Mouse (Mus musculus) midbrain, embryonic 11.5 days (tissue): ENCODE measurements around the gene Itpr1. TPM values are rescaled to one million over a fixed set of nuclear protein-coding genes. Genes with fewer than 3 reads are reported as not detected.

Experiments used
- ATAC-seq: fragments of 200-750 bp; cut with Nextera tagmentation; 2 replicates; pipeline ENCODE4 v1.8.0; 2017; ENCODE audit warnings: moderate TSS enrichment, moderate library complexity; ENCODE audit not compliant: low FRiP score
- DNase-seq: peaks from one replicate; pipeline ENCODE4 v3.0.0; 2015; ENCODE audit warnings: low spot score; ENCODE audit errors: missing footprints
- H3K27ac ChIP-seq: fragments of 300-500 bp; sonication (generic); 2 replicates; pipeline ENCODE4 v1.5.1; 2014; ENCODE audit warnings: low read depth, low read length
- H3K27me3 ChIP-seq: fragments of 300-500 bp; sonication (generic); 2 replicates; pipeline ENCODE4 v1.6.1; 2014; ENCODE audit warnings: mild to moderate bottlenecking, low read length, moderate library complexity, mixed read lengths; ENCODE audit not compliant: control insufficient read depth, insufficient read depth
- H3K36me3 ChIP-seq: fragments of 300-500 bp; sonication (generic); 2 replicates; pipeline ENCODE4 v1.6.1; 2014; ENCODE audit warnings: mild to moderate bottlenecking, low read length, moderate library complexity, mixed read lengths; ENCODE audit not compliant: control insufficient read depth, insufficient read depth
- H3K4me1 ChIP-seq: fragments of 300-500 bp; sonication (generic); 2 replicates; pipeline ENCODE4 v1.6.1; 2014; ENCODE audit warnings: low read length; ENCODE audit not compliant: control insufficient read depth, insufficient read depth
- H3K4me2 ChIP-seq: fragments of 300-500 bp; sonication (generic); 2 replicates; pipeline ENCODE4 v1.6.1; 2014; ENCODE audit warnings: mild to moderate bottlenecking, moderate library complexity
- H3K4me3 ChIP-seq: fragments of 300-500 bp; sonication (generic); 2 replicates; pipeline ENCODE4 v1.5.1; 2014; ENCODE audit warnings: low read depth, low read length
- H3K9ac ChIP-seq: fragments of 300-500 bp; sonication (generic); 2 replicates; pipeline ENCODE4 v1.6.1; 2014; ENCODE audit warnings: low read length
- H3K9me3 ChIP-seq: fragments of 300-500 bp; sonication (generic); 2 replicates; pipeline ENCODE4 v1.6.1; 2016; ENCODE audit warnings: low read length; ENCODE audit not compliant: control insufficient read depth
- WGBS: fragments of 180-500 bp; shearing (Covaris S2); extraction: QIAGEN DNeasy Blood & Tissue Kit; methylation state at CpG from one replicate; pipeline ENCODE4 v1.1.7; 2014; 5-methylcytosine and 5-hydroxymethylcytosine counted together
- polyA plus RNA-seq: library from polyadenylated mRNA; unstranded; fragments of >200 nt; fragmentation: Nextera tagmentation; extraction: Ambion mirVana; gene quantifications from 2 replicates; pipeline ENCODE4 v1.2.1, GENCODE M21; 2014

Gene Itpr1
- polyA plus RNA-seq, 1 experiment from 2014 or later, result 5.2 TPM

DNA sequence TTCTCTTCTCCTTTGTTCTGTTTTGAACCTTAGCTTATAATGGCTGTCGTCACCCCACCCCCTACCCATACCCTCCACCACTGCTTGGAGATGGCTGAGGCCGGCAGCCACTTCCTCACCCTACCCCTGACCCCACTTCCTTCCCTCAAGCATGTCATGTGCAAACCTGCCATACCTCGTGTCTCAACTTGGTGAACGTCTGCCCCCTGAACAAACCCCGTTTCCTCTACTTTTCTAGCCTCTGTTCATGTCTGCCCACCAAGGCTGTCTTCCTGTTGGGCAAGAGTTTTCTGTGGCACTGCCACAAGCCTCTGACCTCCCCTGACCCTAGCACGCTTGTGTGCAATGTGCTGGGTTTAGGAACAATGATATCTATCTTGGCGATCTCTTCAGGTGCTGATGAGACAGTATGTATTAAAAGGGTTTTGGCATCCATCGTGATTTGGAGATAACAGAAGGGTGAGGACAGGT, 253.2 kb downstream of the Itpr1 start:
- ATAC-seq (no peak), DNase-seq (no peak)
- Histone ChIP-seq H3K9me3 (no peaks in the 10 kb centered on the region), H3K27ac (no peak overlapping the region), H3K4me2 (no peak overlapping the region), H3K27me3 (no peaks in the 10 kb centered on the region), H3K4me3 (no peak overlapping the region), H3K36me3 (no peaks in the 10 kb centered on the region), H3K4me1 (no peaks in the 10 kb centered on the region), H3K9ac (no peak overlapping the region)
- WGBS, result 80% methylated on average over 8 of the region's 8 CpGs

DNA sequence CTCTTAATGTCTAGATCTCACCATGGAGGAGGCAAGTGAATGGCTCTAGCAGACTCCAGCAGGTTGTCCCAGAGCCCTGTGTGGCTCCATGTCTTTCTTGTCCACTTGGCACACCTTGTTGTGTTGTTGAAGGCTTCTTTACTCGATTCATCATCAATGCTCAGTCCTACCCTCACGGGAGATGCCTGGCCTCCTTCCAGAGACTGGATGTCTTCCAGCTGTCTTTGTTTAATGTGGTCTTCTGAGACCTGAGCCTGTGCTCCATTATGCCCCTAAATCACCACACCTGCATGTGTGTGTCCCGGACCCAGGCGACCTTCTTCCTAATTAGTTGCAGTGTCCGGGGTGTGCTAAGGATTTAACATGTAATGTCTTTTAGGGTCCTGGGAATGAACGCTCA, 254.7 kb downstream of the Itpr1 start:
- Histone ChIP-seq H3K4me3 (no peak overlapping the region), H3K9ac (no peak overlapping the region), H3K27me3 (no peaks in the 10 kb centered on the region), H3K4me2 (no peak overlapping the region), H3K9me3 (no peaks in the 10 kb centered on the region), H3K36me3 (no peaks in the 10 kb centered on the region), H3K27ac (no peak overlapping the region), H3K4me1 (no peaks in the 10 kb centered on the region)
- 89% methylated on average over 6 of the region's 6 CpGs for WGBS
- no peak for DNase-seq
- no peak for ATAC-seq

DNA sequence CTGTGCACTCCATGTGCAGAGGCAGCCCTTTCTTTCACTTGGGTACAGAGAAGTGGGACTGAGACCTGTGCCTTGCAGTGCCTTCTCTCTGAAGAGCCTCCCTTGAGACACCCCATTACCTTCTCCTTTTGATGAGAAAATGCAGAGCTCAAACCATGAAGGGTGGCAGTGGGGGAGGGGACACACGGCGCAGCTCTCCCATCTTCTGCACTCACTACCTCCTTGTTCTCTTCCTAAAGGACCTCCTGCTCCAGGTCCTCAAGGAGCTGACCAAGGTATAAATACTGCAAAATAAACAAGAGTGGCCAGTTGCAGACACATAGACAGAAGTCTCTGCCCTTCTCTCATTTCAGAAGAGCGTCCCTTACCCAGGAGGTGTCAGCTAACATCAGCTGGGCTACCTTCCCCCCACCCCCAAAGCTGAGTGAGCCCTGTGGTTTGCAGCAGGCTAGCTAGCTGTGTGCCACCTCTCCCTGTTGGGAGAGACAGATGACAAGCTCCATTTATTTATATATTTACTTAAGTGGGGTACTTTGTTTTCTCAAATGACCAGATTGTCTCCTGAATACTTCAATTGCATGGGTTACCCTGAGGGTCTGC, 255.4 kb downstream of the Itpr1 start:
- no peak for ATAC-seq
- H3K4me3 ChIP-seq, result no peak overlapping the region
- no peaks in the 10 kb centered on the region for H3K27me3 ChIP-seq
- 84% methylated on average over 3 of the region's 3 CpGs for WGBS
- H3K4me2 ChIP-seq, result no peak overlapping the region
- no peaks in the 10 kb centered on the region for H3K36me3 ChIP-seq
- no peaks in the 10 kb centered on the region for H3K4me1 ChIP-seq
- no peaks in the 10 kb centered on the region for H3K9me3 ChIP-seq
- no peak overlapping the region for H3K27ac ChIP-seq
- DNase-seq, result no peak
- no peak overlapping the region for H3K9ac ChIP-seq

DNA sequence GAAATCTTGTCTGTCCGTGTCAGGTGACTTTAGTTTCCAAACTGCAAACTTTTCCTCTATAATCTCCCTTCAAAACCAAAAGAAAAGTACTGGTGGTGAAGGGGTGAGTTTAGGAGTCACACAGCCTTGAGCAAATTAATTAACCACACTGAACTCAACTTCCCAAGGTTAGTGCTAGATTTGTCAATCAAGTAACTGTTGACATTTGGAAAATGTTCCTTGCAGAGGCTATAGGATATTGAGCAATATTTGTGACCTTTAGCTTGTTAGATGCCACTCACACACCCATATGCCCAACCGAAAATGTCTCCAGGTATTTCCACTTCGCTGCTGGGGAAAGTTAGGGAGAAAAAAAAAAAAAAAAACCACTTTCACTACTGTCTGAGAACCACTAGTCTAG, 259.0 kb downstream of the Itpr1 start:
- no peak for ATAC-seq
- H3K9me3 ChIP-seq, result no peaks in the 10 kb centered on the region
- no peak overlapping the region for H3K27ac ChIP-seq
- 90% methylated on average over 3 of the region's 3 CpGs for WGBS
- H3K9ac ChIP-seq, result no peak overlapping the region
- H3K4me2 ChIP-seq, result no peak overlapping the region
- H3K4me1 ChIP-seq, result no peaks in the 10 kb centered on the region
- no peaks in the 10 kb centered on the region for H3K36me3 ChIP-seq
- no peak overlapping the region for H3K4me3 ChIP-seq
- H3K27me3 ChIP-seq, result no peaks in the 10 kb centered on the region
- no peak for DNase-seq

DNA sequence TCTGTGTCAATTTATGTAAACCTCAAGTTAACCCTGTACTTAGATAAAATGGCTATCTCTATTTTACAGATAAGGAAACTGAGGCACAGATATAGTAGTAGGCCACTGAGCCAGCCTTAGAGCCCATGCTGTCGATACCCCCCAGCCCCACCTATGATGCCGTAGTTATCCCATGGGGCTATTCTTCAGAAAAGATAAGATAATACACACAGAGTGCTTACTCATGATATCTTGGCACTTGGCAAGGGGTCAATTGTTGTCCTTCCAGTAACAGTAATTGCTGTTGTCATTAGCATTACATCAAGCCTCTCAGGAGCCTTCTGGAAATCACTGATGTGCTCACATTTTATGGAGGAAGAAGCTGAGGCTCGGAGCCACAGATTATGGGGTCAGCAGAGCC, 259.9 kb downstream of the Itpr1 start:
- Histone ChIP-seq H3K9ac (no peak overlapping the region), H3K4me1 (no peaks in the 10 kb centered on the region), H3K27ac (no peak overlapping the region), H3K4me3 (no peak overlapping the region), H3K36me3 (no peaks in the 10 kb centered on the region), H3K9me3 (no peaks in the 10 kb centered on the region), H3K4me2 (no peak overlapping the region), H3K27me3 (no peaks in the 10 kb centered on the region)
- 92% methylated on average over 3 of the region's 3 CpGs for WGBS
- ATAC-seq, result no peak
- no peak for DNase-seq

DNA sequence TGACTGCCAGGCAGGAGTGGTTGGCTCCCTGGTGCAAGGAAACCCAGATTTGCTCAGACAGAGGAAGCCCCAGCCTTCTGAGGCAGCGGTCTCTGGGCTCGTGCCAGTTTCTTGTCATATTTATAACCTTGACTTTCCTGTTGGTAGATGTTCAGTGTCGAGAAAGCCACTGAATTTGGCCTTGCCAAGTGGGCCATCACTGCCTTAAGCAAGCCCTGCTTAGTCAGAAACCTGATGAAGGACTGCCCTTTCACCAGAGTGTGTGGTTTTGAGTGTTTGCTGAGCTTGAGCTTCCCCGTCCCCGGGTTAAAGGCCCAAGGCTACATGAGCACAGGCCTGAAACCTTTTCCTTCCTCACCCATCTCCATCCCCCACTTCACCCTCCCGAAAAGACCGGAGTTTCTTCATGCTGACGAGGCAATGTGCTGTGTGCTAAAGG, 263.9 kb downstream of the Itpr1 start:
- WGBS, result 86% methylated on average over 8 of the region's 8 CpGs
- ATAC-seq, result no peak
- no peaks in the 10 kb centered on the region for H3K27me3 ChIP-seq

DNA sequence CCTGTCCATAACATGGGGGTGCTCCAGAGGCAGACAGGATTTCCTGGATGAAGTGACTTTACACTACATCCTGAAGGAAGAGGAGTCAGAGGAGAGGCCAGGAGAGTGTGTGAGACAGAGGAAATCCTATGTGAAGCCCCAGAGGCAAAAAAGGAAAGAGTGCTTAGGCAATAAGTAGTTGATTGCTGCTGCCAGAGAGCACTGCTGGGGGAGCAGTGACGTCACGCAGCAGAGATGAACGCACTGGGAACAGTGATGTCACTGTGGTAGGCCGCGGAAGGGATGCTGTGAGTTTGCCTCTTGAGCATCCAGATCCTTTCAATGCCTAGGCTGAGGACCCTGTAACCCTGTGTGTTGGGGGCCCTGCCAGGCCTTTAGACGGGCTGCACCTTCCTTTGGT, 264.7 kb downstream of the Itpr1 start:
- H3K4me1 ChIP-seq, result no peaks in the 10 kb centered on the region
- no peaks in the 10 kb centered on the region for H3K27me3 ChIP-seq
- no peak overlapping the region for H3K4me3 ChIP-seq
- WGBS, result 94% methylated on average over 6 of the region's 6 CpGs
- H3K36me3 ChIP-seq, result no peaks in the 10 kb centered on the region
- H3K27ac ChIP-seq, result no peak overlapping the region
- no peak for DNase-seq
- no peak for ATAC-seq
- H3K9me3 ChIP-seq, result no peaks in the 10 kb centered on the region
- no peak overlapping the region for H3K9ac ChIP-seq
- no peak overlapping the region for H3K4me2 ChIP-seq

More for the DNA sequence above, 263.9 kb downstream of the Itpr1 start:
- Histone ChIP-seq H3K9me3 (no peaks in the 10 kb centered on the region), H3K9ac (no peak overlapping the region), H3K4me2 (no peak overlapping the region), H3K4me1 (no peaks in the 10 kb centered on the region), H3K36me3 (no peaks in the 10 kb centered on the region), H3K4me3 (no peak overlapping the region), H3K27ac (no peak overlapping the region)
- no peak for DNase-seq

DNA sequence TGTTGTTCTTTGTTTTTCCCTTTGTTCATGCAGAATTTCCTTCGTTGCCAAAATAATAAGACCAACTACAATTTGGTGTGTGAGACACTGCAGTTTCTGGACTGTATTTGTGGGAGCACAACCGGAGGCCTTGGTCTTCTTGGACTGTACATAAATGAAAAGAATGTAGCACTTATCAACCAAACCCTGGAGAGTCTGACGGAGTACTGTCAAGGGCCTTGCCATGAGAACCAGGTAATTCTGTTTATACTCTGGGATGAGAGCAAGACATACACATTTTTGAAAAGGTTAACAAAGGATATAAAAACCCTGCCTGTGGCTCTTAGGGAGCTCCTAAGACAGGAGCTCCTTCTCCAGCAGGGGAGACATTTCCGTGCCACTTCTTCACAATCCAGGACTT, 268.3 kb downstream of the Itpr1 start:
- DNase-seq (no peak), ATAC-seq (no peak)
- no peaks in the 10 kb centered on the region for H3K27me3 ChIP-seq
- H3K4me3 ChIP-seq, result no peak overlapping the region
- no peaks in the 10 kb centered on the region for H3K4me1 ChIP-seq
- H3K36me3 ChIP-seq, result no peaks in the 10 kb centered on the region
- WGBS, result 92% methylated on average over 4 of the region's 4 CpGs
- H3K4me2 ChIP-seq, result no peak overlapping the region
- H3K27ac ChIP-seq, result no peak overlapping the region
- no peak overlapping the region for H3K9ac ChIP-seq
- H3K9me3 ChIP-seq, result no peaks in the 10 kb centered on the region

DNA sequence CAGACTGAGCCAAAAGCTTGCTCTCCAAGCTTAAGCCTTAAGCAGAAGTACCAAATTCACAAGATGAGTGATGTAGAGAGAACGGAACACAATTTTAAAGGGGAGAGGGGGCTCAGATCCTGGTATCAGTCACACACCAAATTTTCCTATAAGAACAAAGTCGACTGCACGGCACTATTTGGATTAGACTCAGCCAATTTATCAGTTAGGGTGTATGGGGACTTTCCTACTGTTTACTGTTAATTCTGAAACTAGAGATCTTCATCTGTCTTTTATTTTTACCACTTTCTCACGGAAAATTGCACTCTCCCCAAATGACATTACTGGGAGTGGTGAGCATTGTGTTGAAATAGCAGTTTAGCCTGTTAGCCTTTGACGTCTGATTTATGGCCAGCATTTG, 269.6 kb downstream of the Itpr1 start:
- DNase-seq, result no peak
- Histone ChIP-seq H3K4me2 (no peak overlapping the region), H3K27me3 (no peaks in the 10 kb centered on the region), H3K36me3 (no peaks in the 10 kb centered on the region), H3K9ac (no peak overlapping the region), H3K4me1 (no peaks in the 10 kb centered on the region), H3K27ac (no peak overlapping the region), H3K9me3 (no peaks in the 10 kb centered on the region), H3K4me3 (no peak overlapping the region)
- no peak for ATAC-seq
- 92% methylated on average over 5 of the region's 5 CpGs for WGBS
